Mouse (Mus musculus) stomach, embryonic 14.5 days (tissue): ENCODE measurements around the gene Mpl. TPM values are rescaled to one million over a fixed set of nuclear protein-coding genes. Genes with fewer than 3 reads are reported as not detected.

Experiments
- ATAC-seq: fragments of 200-750 bp; cut with Nextera tagmentation; 2 replicates; pipeline ENCODE4 v1.8.0; 2017; ENCODE audit warnings: low read depth, moderate TSS enrichment; ENCODE audit not compliant: insufficient number of reproducible peaks, insufficient read depth, low FRiP score
- H3K27ac ChIP-seq: fragments of 300-500 bp; sonication (generic); 2 replicates; pipeline ENCODE4 v1.5.1; 2014; ENCODE audit warnings: mild to moderate bottlenecking, low read length, moderate library complexity, mixed read lengths
- H3K27me3 ChIP-seq: fragments of 300-500 bp; sonication (generic); 2 replicates; pipeline ENCODE4 v1.6.1; 2014; ENCODE audit warnings: low read length, control low read depth, mixed read lengths; ENCODE audit not compliant: control insufficient read depth, insufficient read depth
- H3K36me3 ChIP-seq: fragments of 300-500 bp; sonication (generic); 2 replicates; pipeline ENCODE4 v1.6.1; 2014; ENCODE audit warnings: mild to moderate bottlenecking, control low read depth, low read length, moderate library complexity, mixed read lengths; ENCODE audit not compliant: control insufficient read depth, insufficient read depth
- H3K4me1 ChIP-seq: fragments of 300-500 bp; sonication (generic); 2 replicates; pipeline ENCODE4 v1.6.1; 2014; ENCODE audit warnings: low read length, control low read depth, mixed read lengths; ENCODE audit not compliant: control insufficient read depth, insufficient read depth
- H3K4me2 ChIP-seq: fragments of 300-500 bp; sonication (generic); replicated peaks from 2 replicates; pipeline ENCODE4 v1.6.1; 2014; ENCODE audit warnings: low read depth, low read length, control low read depth
- H3K4me3 ChIP-seq: fragments of 300-500 bp; sonication (generic); 2 replicates; pipeline ENCODE4 v1.5.1; 2014; ENCODE audit warnings: low read depth, low read length, control low read depth
- H3K9ac ChIP-seq: fragments of 300-500 bp; sonication (generic); replicated peaks from 2 replicates; pipeline ENCODE4 v1.6.1; 2014; ENCODE audit warnings: low read depth, mild to moderate bottlenecking, control low read depth, low read length, moderate library complexity, mixed read lengths
- H3K9me3 ChIP-seq: fragments of 300-500 bp; sonication (generic); 2 replicates; pipeline ENCODE4 v1.6.1; 2016; ENCODE audit warnings: low read depth, low read length, control low read depth; ENCODE audit not compliant: control insufficient read depth
- WGBS: fragments of 180-500 bp; shearing (Covaris S2); extraction: QIAGEN DNeasy Blood & Tissue Kit; methylation state at CpG from one replicate; pipeline ENCODE4 v1.1.7; 2014; 5-methylcytosine and 5-hydroxymethylcytosine counted together
- polyA plus RNA-seq: library from polyadenylated mRNA; unstranded; fragments of >200 nt; fragmentation: Nextera tagmentation; extraction: Ambion mirVana; gene quantifications from 2 replicates; pipeline ENCODE4 v1.2.1, GENCODE M21; 2014

The Mpl gene
- polyA plus RNA-seq, 1 experiment from 2014 or later, result 0.36 TPM

GRCm38 (mm10) chr4:118401421-118401820, 55.9 kb downstream of the Mpl start:
- Histone ChIP-seq H3K4me2 (no peak overlapping the region), H3K9me3 (no peaks in the 10 kb centered on the region), H3K27me3 (no peaks in the 10 kb centered on the region), H3K4me3 (no peak overlapping the region), H3K36me3 (peaks cover 58% of the 10 kb centered on the region), H3K27ac (no peak overlapping the region), H3K4me1 (no peaks in the 10 kb centered on the region), H3K9ac (no peak overlapping the region)
- no peak for ATAC-seq
- 87% methylated on average over 3 of the region's 3 CpGs for WGBS

DNA sequence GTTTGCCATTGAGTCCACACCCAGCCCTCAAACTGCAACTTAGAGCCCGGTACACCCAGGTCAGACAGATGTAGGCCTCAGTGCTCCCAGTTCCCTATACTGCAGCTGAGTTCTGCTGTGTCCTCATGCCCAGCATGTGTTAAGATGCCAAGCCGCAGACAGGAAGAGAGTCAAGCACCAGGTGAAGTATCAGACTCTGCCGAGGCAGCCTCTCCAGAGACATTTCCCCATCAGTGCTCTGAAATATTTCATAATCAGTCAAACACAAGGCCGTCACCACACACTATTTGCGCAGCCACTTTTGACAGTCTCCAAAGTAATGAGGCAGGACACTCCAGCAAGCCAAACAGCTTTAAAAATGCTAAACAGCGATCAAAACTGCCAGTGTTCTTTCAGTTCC, 58.9 kb downstream of the Mpl start:
- no peak for ATAC-seq
- Histone ChIP-seq H3K9me3 (no peaks in the 10 kb centered on the region), H3K27me3 (no peaks in the 10 kb centered on the region), H3K36me3 (peaks cover 71% of the 10 kb centered on the region), H3K9ac (no peak overlapping the region), H3K4me1 (no peaks in the 10 kb centered on the region), H3K4me3 (no peak overlapping the region), H3K4me2 (no peak overlapping the region), H3K27ac (no peak overlapping the region)
- WGBS, result 90% methylated on average over 6 of the region's 6 CpGs

GRCm38 (mm10) chr4:118396433-118396832, 60.9 kb downstream of the Mpl start:
- ATAC-seq, result no peak
- no peak overlapping the region for H3K4me3 ChIP-seq
- peaks cover 73% of the 10 kb centered on the region for H3K36me3 ChIP-seq
- H3K9me3 ChIP-seq, result no peaks in the 10 kb centered on the region
- H3K4me2 ChIP-seq, result no peak overlapping the region
- no peak overlapping the region for H3K27ac ChIP-seq
- no peak overlapping the region for H3K9ac ChIP-seq
- H3K4me1 ChIP-seq, result no peaks in the 10 kb centered on the region
- WGBS, result 74% methylated on average over 3 of the region's 3 CpGs
- H3K27me3 ChIP-seq, result no peaks in the 10 kb centered on the region

DNA sequence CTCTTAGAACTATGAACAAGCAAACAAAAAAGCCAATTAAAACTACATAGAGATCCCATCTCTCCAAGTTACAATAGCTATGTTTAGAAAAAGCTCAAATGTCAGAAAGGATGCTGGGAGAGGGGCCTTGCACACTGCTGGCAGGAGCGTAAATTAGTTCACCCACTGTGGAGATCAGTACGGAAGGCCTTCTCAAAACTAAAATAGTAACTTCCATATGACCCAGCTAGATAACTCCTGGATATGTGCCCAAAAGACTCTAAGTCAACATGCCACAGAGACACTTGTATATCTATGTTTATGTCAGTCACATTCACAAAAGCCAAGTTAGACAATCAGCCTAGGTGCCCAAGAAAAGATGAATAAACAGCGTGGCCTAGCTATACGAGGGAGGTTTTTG, 62.0 kb downstream of the Mpl start:
- Histone ChIP-seq H3K9me3 (no peaks in the 10 kb centered on the region), H3K27ac (no peak overlapping the region), H3K4me3 (no peak overlapping the region), H3K4me1 (no peaks in the 10 kb centered on the region), H3K27me3 (no peaks in the 10 kb centered on the region), H3K4me2 (no peak overlapping the region), H3K36me3 (peaks cover 77% of the 10 kb centered on the region), H3K9ac (no peak overlapping the region)
- no peak for ATAC-seq
- 89% methylated on average over 4 of the region's 4 CpGs for WGBS

GRCm38 (mm10) chr4:118394505-118394904, 62.8 kb downstream of the Mpl start:
- Histone ChIP-seq H3K9me3 (no peaks in the 10 kb centered on the region), H3K4me2 (no peak overlapping the region), H3K4me1 (no peaks in the 10 kb centered on the region), H3K9ac (no peak overlapping the region), H3K4me3 (no peak overlapping the region), H3K36me3 (peaks cover 76% of the 10 kb centered on the region), H3K27ac (no peak overlapping the region), H3K27me3 (no peaks in the 10 kb centered on the region)
- no peak for ATAC-seq
- 86% methylated on average over 6 of the region's 6 CpGs for WGBS

Other genes with a start within 250 kb of the Mpl start
- gene Ptprf, start 166.1 kb downstream of the Mpl start, polyA plus RNA-seq, result 79.8 and 84.0 TPM in 2 replicates
- 10.7 and 14.5 TPM in 2 replicates for gene Szt2, start 48.2 kb downstream of the Mpl start, polyA plus RNA-seq
- gene Med8, start 48.2 kb downstream of the Mpl start, polyA plus RNA-seq, result 87.1 and 99.7 TPM in 2 replicates
- 109 and 110 TPM in 2 replicates for gene Elovl1, start 29.4 kb downstream of the Mpl start, polyA plus RNA-seq
- 219 and 230 TPM in 2 replicates for gene Cdc20, start 20.2 kb downstream of the Mpl start, polyA plus RNA-seq
- 16.4 and 18.5 TPM in 2 replicates for gene Tie1, start 32.5 kb upstream of the Mpl start, polyA plus RNA-seq
- 17.9 and 18.3 TPM in 2 replicates for gene 2610528J11Rik, start 69.5 kb upstream of the Mpl start, polyA plus RNA-seq
- 5.0 and 6.5 TPM in 2 replicates for gene Tmem125, start 86.5 kb upstream of the Mpl start, polyA plus RNA-seq
- 0.19 and 0.20 TPM in 2 replicates for gene Cfap57, start 163.3 kb upstream of the Mpl start, polyA plus RNA-seq
- 137 and 147 TPM in 2 replicates for gene Ebna1bp2, start 163.3 kb upstream of the Mpl start, polyA plus RNA-seq
- not detected in 2 replicates for gene Olfr62, start 201.4 kb upstream of the Mpl start, polyA plus RNA-seq
- not detected in 2 replicates for gene Olfr1342, start 235.2 kb upstream of the Mpl start, polyA plus RNA-seq
- not detected in 2 replicates for gene Olfr1341, start 246.0 kb upstream of the Mpl start, polyA plus RNA-seq